Mouse (Mus musculus): ENCODE results near the gene Ovol1. TPM values are rescaled to one million over a fixed set of nuclear protein-coding genes. Genes with fewer than 3 reads are reported as not detected.

Gene Ovol1
- polyA plus RNA-seq (2015; fragmentation: Nextera tagmentation; extraction: Ambion mirVana): 19.2 and 24.1 TPM in 2 replicates

DNA sequence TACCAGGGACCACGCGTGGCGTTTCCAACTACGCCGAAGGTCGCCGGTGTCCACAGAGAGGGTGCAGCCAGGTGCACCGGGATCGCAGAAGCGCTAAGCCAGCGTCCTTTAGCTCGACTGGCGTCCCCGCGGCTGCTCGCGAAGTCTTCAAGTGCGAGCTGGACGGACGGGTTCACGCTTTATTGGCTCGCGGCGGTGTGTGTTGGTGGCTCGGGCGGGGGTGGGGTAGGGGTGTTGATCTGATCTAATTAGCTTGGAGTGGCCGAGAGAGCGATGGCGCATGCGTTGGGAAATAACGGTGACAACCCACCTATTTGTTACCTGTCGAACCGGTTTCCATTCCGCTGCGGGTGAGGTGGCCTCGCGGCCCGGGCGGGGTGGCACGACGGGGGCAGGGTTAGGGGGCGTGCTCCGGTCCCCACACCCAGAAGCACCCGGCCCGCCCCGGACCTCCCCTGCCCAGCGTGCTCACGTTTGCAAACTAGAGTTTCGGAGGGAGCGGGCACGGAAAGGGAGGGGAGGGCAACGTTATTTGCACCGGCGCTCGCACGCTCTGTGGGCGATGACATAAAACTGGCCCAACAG is at the start of gene Ovol1:
TSS of gene Ovol1 (minus strand) at position 190 of the 585 bp plus-strand sequence.
- TF ChIP-seq CTCF (IDR thresholded peaks at IDR 0.05; ENCODE audit: low read depth): no peak
- Histone ChIP-seq H3K4me3 (ENCODE audit: low read depth, low read length) (peak within 1 kb of the TSS; percentile 58), H3K27me3 (replicated peaks; ENCODE audit: control insufficient read depth, insufficient read depth, low read length) (peaks cover 14% of the 10 kb centered on the region; the same call in 1 of the 2 replicates), H3K4me1 (replicated peaks; ENCODE audit: control insufficient read depth, insufficient read depth, low read length) (peaks cover 3% of the 10 kb centered on the region; the same call in 1 of the 2 replicates), H3K27ac (ENCODE audit: low read depth, low read length) (peak within 1 kb of the TSS; percentile 94), H3K9ac (ENCODE audit: low read depth, low read length) (peak within 1 kb of the TSS; percentile 53), H3K36me3 (ENCODE audit: control insufficient read depth, insufficient read depth) (no peaks in the 10 kb centered on the region), H3K9me3 (ENCODE audit: control insufficient read depth) (no peaks in the 10 kb centered on the region), H3K4me2 (replicated peaks; ENCODE audit: low read depth) (peak within 1 kb of the TSS; percentile 77)
- 1% methylated on average over 57 of the region's 57 CpGs for WGBS
- peak; percentile 62 for ATAC-seq

GRCm38 (mm10) chr19:5609547-5610404 is 49.3 kb upstream of the Ovol1 start, which contains the start of gene Kat5:
TSS of gene Kat5 (minus strand) at chr19:5610237.
- Histone ChIP-seq H3K27me3 (replicated peaks; ENCODE audit: control insufficient read depth, insufficient read depth, low read length) (no peaks in the 10 kb centered on the region), H3K9ac (ENCODE audit: low read depth, low read length) (peak within 1 kb of the TSS; percentile 72), H3K36me3 (ENCODE audit: control insufficient read depth, insufficient read depth) (peaks cover 42% of the 10 kb centered on the region), H3K4me2 (replicated peaks; ENCODE audit: low read depth) (peak within 1 kb of the TSS; percentile 64), H3K27ac (ENCODE audit: low read depth, low read length) (peak within 1 kb of the TSS; percentile 94), H3K9me3 (ENCODE audit: control insufficient read depth) (no peaks in the 10 kb centered on the region), H3K4me1 (replicated peaks; ENCODE audit: control insufficient read depth, insufficient read depth, low read length) (no peaks in the 10 kb centered on the region; the same call in 1 of the 2 replicates), H3K4me3 (ENCODE audit: low read depth, low read length) (peak within 1 kb of the TSS; percentile 66)
- TF ChIP-seq CTCF (IDR thresholded peaks at IDR 0.05; ENCODE audit: low read depth): peak; percentile 35
- under 1% methylated on average over 54 of the region's 55 CpGs for WGBS
- ATAC-seq: peak; percentile 90

GRCm38 (mm10) chr19:5609171-5609546 is 48.7 kb upstream of the Ovol1 start:
- ATAC-seq: no peak
- no peaks in the 10 kb centered on the region; the same call in 1 of the 2 replicates for H3K4me1 ChIP-seq (replicated peaks; ENCODE audit: control insufficient read depth, insufficient read depth, low read length)
- peak overlapping the region; percentile 64 for H3K4me2 ChIP-seq (replicated peaks; ENCODE audit: low read depth)
- H3K4me3 ChIP-seq (ENCODE audit: low read depth, low read length): peak overlapping the region; percentile 66
- TF ChIP-seq CTCF (IDR thresholded peaks at IDR 0.05; ENCODE audit: low read depth): no peak
- 49% methylated on average over 10 of the region's 10 CpGs for WGBS
- H3K27me3 ChIP-seq (replicated peaks; ENCODE audit: control insufficient read depth, insufficient read depth, low read length): no peaks in the 10 kb centered on the region
- peaks cover 48% of the 10 kb centered on the region for H3K36me3 ChIP-seq (ENCODE audit: control insufficient read depth, insufficient read depth)
- H3K27ac ChIP-seq (ENCODE audit: low read depth, low read length): no peak overlapping the region
- no peaks in the 10 kb centered on the region for H3K9me3 ChIP-seq (ENCODE audit: control insufficient read depth)
- peak overlapping the region; percentile 72 for H3K9ac ChIP-seq (ENCODE audit: low read depth, low read length)

DNA sequence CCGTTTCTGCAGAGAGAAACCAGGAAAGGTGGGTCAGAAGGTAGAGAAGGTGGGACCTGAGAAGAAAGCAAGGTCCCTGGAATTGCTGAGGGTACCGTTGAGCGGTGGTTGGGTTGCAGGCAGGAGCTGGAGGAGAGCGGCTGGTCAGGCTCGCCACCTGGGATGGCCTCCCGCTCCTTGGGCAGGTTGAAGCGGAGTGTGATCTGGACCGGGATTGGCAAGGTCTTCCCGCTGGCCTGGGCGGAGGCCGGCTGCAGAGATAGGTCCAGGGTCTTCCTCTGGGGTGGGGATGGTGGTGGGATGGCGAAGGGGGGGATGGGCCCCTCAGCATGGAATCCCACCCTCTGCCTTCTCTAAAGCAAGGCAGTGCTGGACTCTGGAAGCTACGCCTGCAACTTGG is 48.3 kb upstream of the Ovol1 start:
- Histone ChIP-seq H3K4me1 (replicated peaks; ENCODE audit: control insufficient read depth, insufficient read depth, low read length) (no peaks in the 10 kb centered on the region; the same call in 1 of the 2 replicates), H3K4me2 (replicated peaks; ENCODE audit: low read depth) (peak overlapping the region; percentile 64), H3K27me3 (replicated peaks; ENCODE audit: control insufficient read depth, insufficient read depth, low read length) (no peaks in the 10 kb centered on the region), H3K9me3 (ENCODE audit: control insufficient read depth) (no peaks in the 10 kb centered on the region), H3K27ac (ENCODE audit: low read depth, low read length) (no peak overlapping the region), H3K9ac (ENCODE audit: low read depth, low read length) (0 out of 2 replicates have a peak overlapping the region, but pooled peaks have one; percentile 72), H3K4me3 (ENCODE audit: low read depth, low read length) (no peak overlapping the region), H3K36me3 (ENCODE audit: control insufficient read depth, insufficient read depth) (peaks cover 52% of the 10 kb centered on the region)
- WGBS: 95% methylated on average over 13 of the region's 13 CpGs
- no peak for TF ChIP-seq CTCF (IDR thresholded peaks at IDR 0.05; ENCODE audit: low read depth)
- no peak for ATAC-seq

- WGBS: 93% methylated on average over 26 of the region's 26 CpGs
- H3K36me3 ChIP-seq (ENCODE audit: control insufficient read depth, insufficient read depth): peaks cover 60% of the 10 kb centered on the region
- H3K4me3 ChIP-seq (ENCODE audit: low read depth, low read length): no peak overlapping the region
- H3K4me2 ChIP-seq (replicated peaks; ENCODE audit: low read depth): no peak overlapping the region
- no peaks in the 10 kb centered on the region; the same call in 1 of the 2 replicates for H3K4me1 ChIP-seq (replicated peaks; ENCODE audit: control insufficient read depth, insufficient read depth, low read length)
- H3K9ac ChIP-seq (ENCODE audit: low read depth, low read length): no peak overlapping the region
- H3K27ac ChIP-seq (ENCODE audit: low read depth, low read length): no peak overlapping the region
- no peak for ATAC-seq
- no peaks in the 10 kb centered on the region for H3K9me3 ChIP-seq (ENCODE audit: control insufficient read depth)
- no peaks in the 10 kb centered on the region for H3K27me3 ChIP-seq (replicated peaks; ENCODE audit: control insufficient read depth, insufficient read depth, low read length)
- TF ChIP-seq CTCF (IDR thresholded peaks at IDR 0.05; ENCODE audit: low read depth): no peak
Measured at GRCm38 (mm10) chr19:5607705-5608410, 47.4 kb upstream of the Ovol1 start.

DNA sequence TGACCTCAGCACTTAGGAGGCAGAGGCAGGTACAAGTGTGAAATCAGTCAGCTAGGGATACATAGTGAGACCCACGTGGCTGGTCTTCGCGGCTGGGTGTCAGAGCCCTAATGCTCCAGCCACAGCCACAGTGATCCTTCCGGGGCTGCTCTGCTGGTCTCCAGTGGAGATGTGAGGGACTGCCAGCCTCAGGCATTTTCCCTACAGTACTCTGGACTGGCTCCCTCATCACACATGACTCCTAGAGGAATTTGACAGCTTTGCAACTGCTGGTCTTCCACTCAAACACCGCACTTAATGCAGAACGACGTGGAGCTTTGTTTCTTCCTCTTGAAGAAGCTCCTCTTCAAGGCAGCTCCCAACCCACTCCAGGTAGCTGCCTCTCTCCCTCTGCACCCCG is 45.8 kb upstream of the Ovol1 start:
- no peak for ATAC-seq
- H3K4me3 ChIP-seq (ENCODE audit: low read depth, low read length): no peak overlapping the region
- H3K27ac ChIP-seq (ENCODE audit: low read depth, low read length): no peak overlapping the region
- TF ChIP-seq CTCF (IDR thresholded peaks at IDR 0.05; ENCODE audit: low read depth): no peak
- H3K4me1 ChIP-seq (replicated peaks; ENCODE audit: control insufficient read depth, insufficient read depth, low read length): no peaks in the 10 kb centered on the region; the same call in none of the 2 replicates
- H3K9me3 ChIP-seq (ENCODE audit: control insufficient read depth): no peaks in the 10 kb centered on the region
- H3K36me3 ChIP-seq (ENCODE audit: control insufficient read depth, insufficient read depth): peaks cover 60% of the 10 kb centered on the region
- no peak overlapping the region for H3K9ac ChIP-seq (ENCODE audit: low read depth, low read length)
- H3K27me3 ChIP-seq (replicated peaks; ENCODE audit: control insufficient read depth, insufficient read depth, low read length): no peaks in the 10 kb centered on the region
- WGBS: 82% methylated on average over 8 of the region's 8 CpGs
- H3K4me2 ChIP-seq (replicated peaks; ENCODE audit: low read depth): no peak overlapping the region
